Mouse (Mus musculus) hindbrain, embryonic 15.5 days (tissue): ENCODE results near the gene Tcf7. TPM values are rescaled to one million over a fixed set of nuclear protein-coding genes. Genes with fewer than 3 reads are reported as not detected.

Experiments used
- ATAC-seq: fragments of 200-750 bp; cut with Nextera tagmentation; 2 replicates; pipeline ENCODE4 v1.8.0; 2017; ENCODE audit warnings: low read depth, moderate number of reproducible peaks, moderate TSS enrichment; ENCODE audit not compliant: low FRiP score
- H3K27ac ChIP-seq: fragments of 300-500 bp; sonication (generic); replicated peaks from 2 replicates; pipeline ENCODE4 v1.5.1; 2015; ENCODE audit warnings: mild to moderate bottlenecking, inconsistent platforms
- H3K27me3 ChIP-seq: fragments of 300-500 bp; sonication (generic); 2 replicates; pipeline ENCODE4 v1.6.1; 2015; ENCODE audit warnings: control low read depth, inconsistent platforms
- H3K36me3 ChIP-seq: fragments of 300-500 bp; sonication (generic); 2 replicates; pipeline ENCODE4 v1.6.1; 2015; ENCODE audit warnings: control low read depth, inconsistent platforms
- H3K4me1 ChIP-seq: fragments of 300-500 bp; sonication (generic); replicated peaks from 2 replicates; pipeline ENCODE4 v1.6.1; 2015; ENCODE audit warnings: control low read depth, inconsistent platforms
- H3K4me2 ChIP-seq: fragments of 300-500 bp; sonication (generic); 2 replicates; pipeline ENCODE4 v1.6.1; 2015; ENCODE audit warnings: moderate library complexity, mild to moderate bottlenecking, inconsistent platforms
- H3K4me3 ChIP-seq: fragments of 300-500 bp; sonication (generic); 2 replicates; pipeline ENCODE4 v1.5.1; 2015; ENCODE audit warnings: mild to moderate bottlenecking, inconsistent platforms
- H3K9ac ChIP-seq: fragments of 300-500 bp; sonication (generic); 2 replicates; pipeline ENCODE4 v1.6.1; 2015; ENCODE audit warnings: inconsistent platforms
- H3K9me3 ChIP-seq: fragments of 300-500 bp; sonication (generic); 2 replicates; pipeline ENCODE4 v1.6.1; 2016; ENCODE audit warnings: control low read depth, inconsistent platforms
- WGBS: fragments of 180-500 bp; shearing (Covaris S2); methylation state at CpG from one replicate; pipeline ENCODE4 v1.1.7; 2015; 5-methylcytosine and 5-hydroxymethylcytosine counted together
- polyA plus RNA-seq: library from polyadenylated mRNA; unstranded; fragments of >200 nt; fragmentation: Nextera tagmentation; extraction: Ambion mirVana; gene quantifications from 2 replicates; pipeline ENCODE4 v1.2.1, GENCODE M21; 2015

The Tcf7 gene
- polyA plus RNA-seq, 1 experiment from 2014 or later, result 5.8 TPM

DNA sequence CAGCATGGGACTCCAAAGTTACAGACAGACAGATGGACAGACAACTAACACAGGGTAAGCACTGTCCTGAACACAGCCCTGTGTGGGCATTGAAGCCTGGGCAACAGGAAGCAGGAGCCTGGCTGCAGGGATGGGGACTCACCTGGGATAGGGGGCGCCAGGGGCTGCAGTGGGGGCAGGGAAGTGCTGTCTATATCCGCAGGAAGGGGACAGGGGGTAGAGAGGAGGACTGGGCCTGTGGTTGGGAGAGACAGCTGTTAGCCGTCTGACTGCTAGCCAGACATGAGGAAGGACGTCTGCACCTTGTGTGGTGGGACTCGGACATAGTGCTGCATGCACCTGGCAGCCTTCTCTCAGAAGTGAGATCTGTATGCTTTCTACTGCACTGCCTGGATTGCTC lies 24.1 kb downstream of the Tcf7 start:
- Histone ChIP-seq H3K4me3 (no peak overlapping the region), H3K9me3 (no peaks in the 10 kb centered on the region), H3K27me3 (no peaks in the 10 kb centered on the region), H3K4me2 (no peak overlapping the region), H3K27ac (no peak overlapping the region), H3K9ac (no peak overlapping the region), H3K36me3 (no peaks in the 10 kb centered on the region), H3K4me1 (no peaks in the 10 kb centered on the region)
- no peak for ATAC-seq
- 83% methylated on average over 5 of the region's 5 CpGs for WGBS

DNA sequence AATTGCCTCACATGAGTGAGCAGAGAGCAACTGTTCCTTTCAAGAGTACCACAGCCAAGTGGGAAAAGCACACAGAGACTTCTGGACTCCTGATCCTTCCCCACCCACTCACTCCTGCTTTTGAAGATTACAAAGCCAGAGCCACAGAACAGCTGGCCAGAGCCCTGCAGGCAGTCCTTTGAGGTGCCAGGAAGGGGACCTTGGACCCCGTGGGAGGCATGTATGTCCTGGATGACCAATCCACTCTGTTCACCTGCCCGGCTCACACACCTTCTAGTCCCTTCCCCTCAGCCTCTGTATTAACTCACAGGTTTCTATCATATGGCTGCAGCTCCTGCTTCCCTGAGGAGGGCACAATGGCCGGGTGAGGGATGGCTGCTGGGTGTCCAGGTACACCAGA lies 25.4 kb downstream of the Tcf7 start:
- H3K9ac ChIP-seq, result no peak overlapping the region
- H3K9me3 ChIP-seq, result no peaks in the 10 kb centered on the region
- ATAC-seq, result no peak
- H3K4me3 ChIP-seq, result no peak overlapping the region
- no peaks in the 10 kb centered on the region for H3K4me1 ChIP-seq
- no peaks in the 10 kb centered on the region for H3K36me3 ChIP-seq
- WGBS, result 88% methylated on average over 3 of the region's 3 CpGs
- H3K27me3 ChIP-seq, result no peaks in the 10 kb centered on the region
- no peak overlapping the region for H3K27ac ChIP-seq
- no peak overlapping the region for H3K4me2 ChIP-seq

DNA sequence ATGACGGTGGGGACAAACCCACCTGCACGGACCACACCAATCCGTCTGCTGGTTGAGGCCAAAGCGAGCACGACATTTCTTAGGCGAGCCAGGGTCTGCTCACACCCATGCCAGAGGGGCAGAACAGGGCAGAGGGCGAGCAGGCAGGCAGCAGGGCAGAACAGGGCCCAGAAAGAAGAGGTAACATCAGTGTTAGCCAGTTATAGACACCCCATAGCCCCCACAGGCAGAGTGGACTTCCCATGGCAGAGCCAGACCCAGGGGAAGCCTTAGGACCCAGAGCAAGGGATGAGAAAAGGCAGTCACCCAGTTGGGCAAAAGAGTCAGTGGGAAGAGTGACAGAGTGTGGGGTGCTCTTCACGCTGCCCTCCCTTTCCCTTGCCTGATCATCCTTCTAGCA lies 27.7 kb downstream of the Tcf7 start:
- Histone ChIP-seq H3K27ac (no peak overlapping the region), H3K4me1 (no peaks in the 10 kb centered on the region), H3K27me3 (no peaks in the 10 kb centered on the region), H3K9me3 (no peaks in the 10 kb centered on the region), H3K36me3 (no peaks in the 10 kb centered on the region), H3K4me3 (no peak overlapping the region), H3K4me2 (no peak overlapping the region), H3K9ac (no peak overlapping the region)
- WGBS, result 92% methylated on average over 8 of the region's 8 CpGs
- ATAC-seq, result no peak

DNA sequence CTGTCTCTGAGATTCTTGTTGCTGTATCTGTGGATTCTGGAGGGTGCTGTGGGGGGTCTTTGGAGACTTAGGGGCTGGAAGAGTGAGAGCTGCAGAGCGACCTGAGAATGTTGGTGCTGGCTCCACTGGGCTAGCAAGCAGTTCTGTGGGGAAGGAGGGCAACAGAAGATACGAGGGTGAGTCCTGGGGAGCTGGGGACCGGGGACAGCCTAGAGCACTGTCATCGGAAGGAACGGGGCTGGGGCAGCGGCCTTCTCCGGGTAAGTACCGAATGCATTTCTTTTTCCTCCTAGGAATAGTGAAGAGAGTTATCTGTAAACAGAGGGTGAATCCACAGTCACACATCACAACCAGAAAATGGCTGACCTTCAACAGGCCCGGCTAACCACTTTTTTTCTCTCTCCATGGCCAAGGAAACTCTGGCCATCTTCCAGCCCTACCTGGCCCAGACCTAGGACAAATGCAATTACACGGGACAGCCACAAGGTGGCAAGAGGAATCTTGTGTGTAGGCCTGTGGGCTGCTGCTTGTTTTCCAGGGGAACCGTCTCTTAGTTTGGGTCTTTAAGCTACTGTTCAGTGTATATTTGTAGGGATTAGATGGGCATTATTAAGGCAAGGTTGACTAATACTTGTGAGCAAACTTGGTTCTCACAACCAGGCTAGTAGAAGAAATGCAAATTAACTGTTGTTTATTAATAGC lies 29.0 kb downstream of the Tcf7 start:
- Histone ChIP-seq H3K9ac (no peak overlapping the region), H3K4me3 (no peak overlapping the region), H3K4me2 (no peak overlapping the region), H3K36me3 (no peaks in the 10 kb centered on the region), H3K27me3 (no peaks in the 10 kb centered on the region), H3K4me1 (no peaks in the 10 kb centered on the region), H3K27ac (no peak overlapping the region), H3K9me3 (no peaks in the 10 kb centered on the region)
- ATAC-seq, result peak; percentile 76; the same call in 1 of the 2 replicates
- WGBS, result 68% methylated on average over 11 of the region's 11 CpGs

DNA sequence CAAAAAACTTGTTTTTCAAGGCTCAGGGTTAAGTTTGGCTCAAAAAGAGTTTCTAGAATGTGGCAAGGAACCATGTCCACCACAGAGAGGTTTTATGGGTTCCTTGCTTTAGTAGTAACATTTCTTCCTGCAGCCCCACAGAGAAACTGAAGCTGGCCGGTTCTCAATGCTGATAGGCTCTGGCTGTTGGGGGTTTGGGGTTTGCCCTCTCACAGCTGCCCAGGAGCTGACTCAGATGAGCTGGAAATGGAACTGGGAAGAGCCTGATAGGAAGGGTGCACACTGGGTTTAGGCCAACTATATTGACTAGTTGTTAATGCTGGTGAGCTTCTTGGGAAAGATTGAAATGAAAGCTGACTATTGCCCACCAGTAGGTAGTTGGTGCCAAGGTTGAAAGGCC lies 30.1 kb downstream of the Tcf7 start:
- Histone ChIP-seq H3K27me3 (no peaks in the 10 kb centered on the region), H3K4me1 (no peaks in the 10 kb centered on the region), H3K9ac (no peak overlapping the region), H3K4me2 (no peak overlapping the region), H3K9me3 (no peaks in the 10 kb centered on the region), H3K4me3 (no peak overlapping the region), H3K36me3 (0 out of 2 replicates have a peak, but pooled peaks cover under 1% of the 10 kb centered on the region), H3K27ac (no peak overlapping the region)
- no peak for ATAC-seq
- 83% methylated on average over 1 of the region's 1 CpGs for WGBS

DNA sequence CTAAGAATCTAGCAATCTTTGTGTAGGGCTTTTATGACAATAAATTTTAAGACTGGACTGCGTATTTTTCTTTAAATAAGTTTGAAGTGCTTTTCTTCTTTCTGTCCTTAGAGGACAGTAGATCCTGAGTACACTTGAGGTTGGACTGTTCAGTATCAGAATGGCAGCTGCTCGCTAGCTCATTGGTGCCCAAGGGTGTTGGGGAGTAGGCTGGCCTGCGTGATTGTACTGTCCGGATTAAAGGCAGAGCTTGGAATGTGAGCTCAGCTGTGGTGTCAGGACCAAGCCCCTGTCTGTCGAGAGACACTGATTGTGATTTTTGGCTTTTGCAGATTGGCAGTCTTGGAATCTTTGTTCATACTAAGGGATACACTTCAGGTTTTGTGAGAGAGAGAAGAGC lies 31.0 kb downstream of the Tcf7 start:
- no peak overlapping the region for H3K4me3 ChIP-seq
- no peaks in the 10 kb centered on the region for H3K27me3 ChIP-seq
- WGBS, result 83% methylated on average over 5 of the region's 5 CpGs
- H3K27ac ChIP-seq, result no peak overlapping the region
- H3K4me1 ChIP-seq, result no peaks in the 10 kb centered on the region
- no peaks in the 10 kb centered on the region for H3K9me3 ChIP-seq
- no peak overlapping the region for H3K4me2 ChIP-seq
- 0 out of 2 replicates have a peak, but pooled peaks cover 8% of the 10 kb centered on the region for H3K36me3 ChIP-seq
- no peak for ATAC-seq
- H3K9ac ChIP-seq, result no peak overlapping the region

DNA sequence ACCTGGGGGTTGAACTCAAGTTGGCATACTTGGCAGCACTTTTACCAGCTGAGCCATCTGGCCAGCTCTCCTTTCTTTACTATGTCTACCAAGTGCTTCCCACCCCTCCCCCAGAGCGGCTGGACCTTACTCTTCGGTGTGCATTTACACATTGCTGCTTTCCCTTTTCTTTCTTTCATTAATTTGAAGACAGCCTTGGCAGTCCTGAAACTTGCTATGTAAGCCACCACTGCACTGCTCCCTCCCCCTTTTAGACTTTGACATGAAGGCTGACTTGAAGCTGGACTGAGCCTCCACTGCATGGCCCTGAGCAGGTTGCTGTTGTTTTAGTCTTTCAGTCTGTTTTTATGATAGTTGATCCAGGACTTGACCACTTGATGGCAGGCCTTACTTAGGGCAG lies 33.4 kb downstream of the Tcf7 start:
- no peak for ATAC-seq
- H3K27ac ChIP-seq, result no peak overlapping the region
- 91% methylated on average over 2 of the region's 2 CpGs for WGBS

DNA sequence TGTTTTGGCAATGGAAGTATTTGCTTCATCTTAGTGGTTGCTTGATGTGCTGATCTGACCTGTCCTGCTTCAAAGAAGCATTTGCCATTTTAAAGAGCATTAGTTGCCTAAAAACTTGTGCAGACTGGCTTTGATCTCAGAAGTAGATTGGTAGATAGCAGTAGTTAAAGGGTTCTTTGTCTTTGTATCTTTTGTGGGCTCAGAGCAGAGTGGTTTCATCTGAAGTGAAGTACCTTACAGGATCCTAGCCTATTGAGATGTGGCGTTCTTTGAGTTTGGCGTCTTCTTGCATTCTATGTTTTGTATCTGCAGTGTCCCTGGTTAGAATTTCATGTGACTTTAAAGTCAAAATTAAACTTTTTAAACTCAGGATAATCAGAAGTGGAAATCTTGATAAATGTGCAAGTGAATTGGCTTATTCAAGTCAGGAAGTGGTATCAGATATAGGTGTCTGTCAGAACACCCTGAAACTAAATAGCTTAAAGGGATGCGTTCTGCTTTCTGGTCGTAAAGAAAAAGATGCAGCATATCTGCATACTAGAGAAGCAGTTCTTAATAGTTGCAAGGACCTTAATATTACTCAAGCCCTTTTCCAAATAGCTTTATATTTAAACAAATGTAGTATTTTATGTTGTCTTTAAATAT lies 41.8 kb downstream of the Tcf7 start:
- H3K36me3 ChIP-seq, result peaks cover 51% of the 10 kb centered on the region
- ATAC-seq, result no peak
- H3K9me3 ChIP-seq, result no peaks in the 10 kb centered on the region
- no peaks in the 10 kb centered on the region for H3K27me3 ChIP-seq
- no peak overlapping the region for H3K9ac ChIP-seq
- H3K4me2 ChIP-seq, result no peak overlapping the region
- H3K4me3 ChIP-seq, result no peak overlapping the region
- H3K4me1 ChIP-seq, result no peaks in the 10 kb centered on the region
- WGBS, result 88% methylated on average over 4 of the region's 4 CpGs
- no peak overlapping the region for H3K27ac ChIP-seq

More for the DNA sequence above, 33.4 kb downstream of the Tcf7 start:
- Histone ChIP-seq H3K4me1 (no peaks in the 10 kb centered on the region), H3K9me3 (no peaks in the 10 kb centered on the region), H3K27me3 (no peaks in the 10 kb centered on the region), H3K4me2 (no peak overlapping the region), H3K4me3 (no peak overlapping the region), H3K9ac (no peak overlapping the region), H3K36me3 (peaks cover 22% of the 10 kb centered on the region)

DNA sequence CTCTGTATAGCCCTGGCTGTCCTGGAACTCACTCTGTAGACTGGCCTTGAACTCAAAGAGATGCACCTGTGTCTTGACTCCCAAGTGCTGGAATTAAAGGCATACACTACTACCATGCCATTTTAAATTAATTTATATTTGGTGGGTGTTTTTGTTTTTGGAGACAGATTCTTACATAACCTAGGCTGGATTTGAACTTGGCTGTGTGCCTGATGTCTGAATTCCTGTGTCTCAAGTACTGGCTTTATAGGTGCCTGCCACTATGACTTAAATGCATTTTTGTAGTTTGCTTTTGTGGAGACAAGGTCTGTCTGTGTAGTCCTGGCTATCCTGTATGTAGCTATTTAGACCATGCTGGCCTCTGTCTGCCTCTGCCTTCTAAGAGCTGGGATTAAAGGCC lies 48.3 kb downstream of the Tcf7 start:
- H3K9ac ChIP-seq, result no peak overlapping the region
- no peak overlapping the region for H3K4me3 ChIP-seq
- no peaks in the 10 kb centered on the region for H3K27me3 ChIP-seq
- peaks cover 17% of the 10 kb centered on the region for H3K36me3 ChIP-seq
- H3K9me3 ChIP-seq, result no peaks in the 10 kb centered on the region
- peaks cover 29% of the 10 kb centered on the region for H3K4me1 ChIP-seq
- H3K4me2 ChIP-seq, result no peak overlapping the region
- H3K27ac ChIP-seq, result no peak overlapping the region
- ATAC-seq, result no peak

DNA sequence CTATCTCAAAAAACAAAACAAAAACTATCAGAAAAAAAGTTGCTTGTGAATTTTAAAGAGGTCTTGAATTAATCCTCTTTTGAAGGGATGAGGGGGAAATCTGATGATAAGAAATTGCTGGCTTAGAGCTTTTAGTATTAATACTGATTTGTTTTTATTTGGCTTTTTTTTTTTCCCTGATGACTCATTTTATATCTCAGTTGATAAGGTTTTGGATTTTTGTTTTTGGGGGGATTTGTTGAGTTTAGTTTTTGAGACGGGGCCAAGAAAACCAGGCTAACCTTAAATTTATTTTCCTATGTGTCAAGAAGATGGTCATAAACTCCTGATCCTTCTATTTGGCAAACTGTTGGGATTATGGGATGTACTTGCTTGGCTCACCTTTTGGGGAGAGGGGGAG lies 48.9 kb downstream of the Tcf7 start:
- ATAC-seq, result no peak
- Histone ChIP-seq H3K4me3 (no peak overlapping the region), H3K9ac (no peak overlapping the region)

DNA sequence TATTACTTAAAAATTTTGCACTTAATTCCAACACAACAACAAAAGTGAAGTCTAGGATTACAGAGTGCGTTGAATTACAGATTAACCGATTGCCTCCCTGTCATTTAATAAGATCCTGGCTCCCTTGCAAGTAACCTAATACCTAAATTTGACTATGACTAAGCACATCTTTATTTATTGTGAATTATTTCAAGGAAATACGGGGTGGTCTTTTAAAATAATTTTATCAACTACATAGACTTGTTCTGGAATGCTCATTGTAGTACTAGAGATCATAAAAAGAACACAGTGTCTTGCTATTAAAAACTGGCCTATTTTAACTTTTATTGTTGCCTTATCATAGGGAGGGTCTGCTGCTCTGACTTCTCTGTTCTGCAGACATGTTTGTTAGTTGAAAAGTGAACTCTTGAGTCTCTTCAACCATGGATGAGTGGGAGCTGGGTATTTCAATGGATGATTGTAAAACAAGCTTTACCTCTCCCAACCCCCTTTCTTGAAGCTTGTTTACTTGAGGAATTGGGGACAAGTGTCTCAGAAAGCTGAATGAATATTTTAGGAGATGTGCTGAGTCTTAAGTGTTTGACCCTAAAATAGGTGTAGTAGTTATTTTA lies 49.7 kb downstream of the Tcf7 start:
- WGBS, result 42% methylated on average over 3 of the region's 3 CpGs
- Histone ChIP-seq H3K27ac (no peak overlapping the region), H3K4me1 (peaks cover 29% of the 10 kb centered on the region), H3K4me3 (peak overlapping the region; percentile 60), H3K27me3 (no peaks in the 10 kb centered on the region), H3K36me3 (peaks cover 10% of the 10 kb centered on the region), H3K9ac (peak overlapping the region; percentile 79), H3K4me2 (peak overlapping the region; percentile 65), H3K9me3 (no peaks in the 10 kb centered on the region)
- no peak for ATAC-seq

More for the DNA sequence above, 48.9 kb downstream of the Tcf7 start:
- Histone ChIP-seq H3K27me3 (no peaks in the 10 kb centered on the region), H3K4me2 (peak overlapping the region; percentile 65), H3K4me1 (peaks cover 29% of the 10 kb centered on the region), H3K36me3 (peaks cover 17% of the 10 kb centered on the region), H3K9me3 (no peaks in the 10 kb centered on the region), H3K27ac (no peak overlapping the region)
- WGBS, result 95% methylated on average over 1 of the region's 1 CpGs
